Mouse (Mus musculus): Measurements from ENCODE around the gene Ostn. TPM values are rescaled to one million over a fixed set of nuclear protein-coding genes. Genes with fewer than 3 reads are reported as not detected.

Ostn gene
- polyA plus RNA-seq, 1 experiment from 2014 or later = not detected

Other genes starting within 250 kb of the Ostn start
- gene Uts2b, start 62.8 kb downstream of the Ostn start, polyA plus RNA-seq (2015; fragmentation: Nextera tagmentation; extraction: Ambion mirVana) = 12.3 and 14.1 TPM in 2 replicates
- 30.5 and 32.5 TPM in 2 replicates for gene Ccdc50, start 81.4 kb downstream of the Ostn start, polyA plus RNA-seq (2015; fragmentation: Nextera tagmentation; extraction: Ambion mirVana)

All from heart, embryonic 13.5 days (tissue).